Mouse (Mus musculus): Measurements from ENCODE around the gene Smurf1. TPM values are rescaled to one million over a fixed set of nuclear protein-coding genes. Genes with fewer than 3 reads are reported as not detected.

Gene Smurf1
- polyA plus RNA-seq, 1 experiment, result 12.2 TPM

GRCm38 (mm10) chr5:144913923-144914322 is 51.7 kb downstream of the Smurf1 start:
- Histone ChIP-seq H3K4me3 (ENCODE audit: insufficient read depth, low read depth, low read length) (no peak overlapping the region), H3K27ac (replicated peaks; ENCODE audit: low read depth, low read length) (no peak overlapping the region), H3K4me1 (ENCODE audit: control insufficient read depth, insufficient read depth, insufficient read length, low read length) (peaks cover 38% of the 10 kb centered on the region)

- no peak overlapping the region for H3K4me3 ChIP-seq (ENCODE audit: insufficient read depth, low read depth, low read length)
- H3K27ac ChIP-seq (replicated peaks; ENCODE audit: low read depth, low read length), result no peak overlapping the region
- H3K4me1 ChIP-seq (ENCODE audit: control insufficient read depth, insufficient read depth, insufficient read length, low read length), result peaks cover 38% of the 10 kb centered on the region
These were observed 52.3 kb downstream of the Smurf1 start for GRCm38 (mm10) chr5:144913361-144913760.

- Histone ChIP-seq H3K4me1 (ENCODE audit: control insufficient read depth, insufficient read depth, insufficient read length, low read length) (peaks cover 36% of the 10 kb centered on the region), H3K4me3 (ENCODE audit: insufficient read depth, low read depth, low read length) (no peak overlapping the region), H3K27ac (replicated peaks; ENCODE audit: low read depth, low read length) (no peak overlapping the region)
These were observed 52.9 kb downstream of the Smurf1 start for GRCm38 (mm10) chr5:144912519-144913310.

GRCm38 (mm10) chr5:144909521-144909920 is 56.1 kb downstream of the Smurf1 start:
- Histone ChIP-seq H3K27ac (replicated peaks; ENCODE audit: low read depth, low read length) (no peak overlapping the region), H3K4me1 (ENCODE audit: control insufficient read depth, insufficient read depth, insufficient read length, low read length) (peaks cover 38% of the 10 kb centered on the region), H3K4me3 (ENCODE audit: insufficient read depth, low read depth, low read length) (no peak overlapping the region)

DNA sequence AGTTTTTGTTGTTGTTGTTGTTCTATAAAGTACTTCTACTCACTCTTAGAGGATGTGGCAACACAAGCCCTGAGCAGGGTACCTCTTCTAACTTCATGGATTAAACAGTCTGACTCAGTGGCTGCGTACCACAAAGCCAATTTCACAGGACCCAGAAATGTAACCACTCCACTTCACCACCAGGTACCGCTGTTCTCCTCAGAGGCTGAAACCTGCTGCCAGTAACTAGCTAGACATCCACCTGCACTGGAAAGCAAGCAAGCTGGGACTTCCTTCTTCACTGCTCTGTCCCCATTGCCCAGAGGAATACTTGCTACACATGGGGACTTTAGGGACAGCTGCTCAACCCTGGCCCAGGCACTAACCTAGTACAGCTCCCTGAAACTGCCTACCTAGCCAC is 58.1 kb downstream of the Smurf1 start:
- no peak overlapping the region for H3K27ac ChIP-seq (replicated peaks; ENCODE audit: low read depth, low read length)
- H3K4me1 ChIP-seq (ENCODE audit: control insufficient read depth, insufficient read depth, insufficient read length, low read length), result peaks cover 43% of the 10 kb centered on the region
- H3K4me3 ChIP-seq (ENCODE audit: insufficient read depth, low read depth, low read length), result no peak overlapping the region

DNA sequence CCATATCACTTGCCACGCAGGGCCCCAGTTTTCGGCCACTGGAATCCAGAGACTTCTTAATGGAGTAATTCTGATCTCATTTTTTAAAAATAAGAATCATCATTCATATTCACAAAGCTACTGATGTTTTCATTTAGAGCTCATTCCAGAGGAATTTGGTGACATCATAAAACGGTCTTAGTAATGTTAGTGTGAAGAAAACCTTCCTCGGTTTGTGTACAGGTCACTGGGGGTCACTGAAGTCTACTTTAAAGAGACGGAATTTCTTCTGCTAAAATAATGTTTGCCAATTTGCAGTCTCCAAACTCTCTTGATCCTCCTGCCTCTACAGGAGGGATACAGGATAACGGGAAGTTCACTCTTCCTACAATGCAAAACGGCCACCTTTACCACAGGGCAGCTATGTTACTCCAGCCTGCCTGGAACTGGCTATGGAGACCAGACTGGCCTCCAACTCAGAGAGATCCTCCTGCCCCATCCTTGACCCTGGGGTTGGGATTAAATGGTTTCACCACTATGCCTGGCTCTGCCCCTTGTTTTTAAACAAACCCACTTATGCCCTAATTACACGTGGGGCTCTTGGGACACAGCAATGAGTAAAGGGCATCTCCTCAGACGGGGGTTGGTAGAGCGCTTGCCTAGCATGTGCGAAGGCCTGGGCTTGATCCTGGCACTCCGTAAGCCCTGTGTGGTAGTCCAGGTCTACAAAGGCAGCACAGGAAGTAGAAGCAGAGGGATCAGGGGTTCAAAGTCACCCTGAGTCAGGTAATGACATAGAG is 61.1 kb downstream of the Smurf1 start:
- H3K4me3 ChIP-seq (ENCODE audit: insufficient read depth, low read depth, low read length), result no peak overlapping the region
- peak overlapping the region; percentile 68 for H3K27ac ChIP-seq (replicated peaks; ENCODE audit: low read depth, low read length)
- H3K4me1 ChIP-seq (ENCODE audit: control insufficient read depth, insufficient read depth, insufficient read length, low read length), result peaks cover 23% of the 10 kb centered on the region

- peaks cover 23% of the 10 kb centered on the region for H3K4me1 ChIP-seq (ENCODE audit: control insufficient read depth, insufficient read depth, insufficient read length, low read length)
These were observed 63.9 kb downstream of the Smurf1 start for GRCm38 (mm10) chr5:144901791-144902190.

GRCm38 (mm10) chr5:144901035-144901434 is 64.6 kb downstream of the Smurf1 start:
- Histone ChIP-seq H3K4me3 (ENCODE audit: insufficient read depth, low read depth, low read length) (no peak overlapping the region), H3K27ac (replicated peaks; ENCODE audit: low read depth, low read length) (no peak overlapping the region), H3K4me1 (ENCODE audit: control insufficient read depth, insufficient read depth, insufficient read length, low read length) (peaks cover 17% of the 10 kb centered on the region)

More at GRCm38 (mm10) chr5:144901791-144902190, 63.9 kb downstream of the Smurf1 start:
- H3K4me3 ChIP-seq (ENCODE audit: insufficient read depth, low read depth, low read length), result no peak overlapping the region
- H3K27ac ChIP-seq (replicated peaks; ENCODE audit: low read depth, low read length), result no peak overlapping the region

GRCm38 (mm10) chr5:144898448-144899052 is 67.1 kb downstream of the Smurf1 start:
- Histone ChIP-seq H3K4me1 (ENCODE audit: control insufficient read depth, insufficient read depth, insufficient read length, low read length) (0 out of 2 replicates have a peak, but pooled peaks cover 2% of the 10 kb centered on the region), H3K4me3 (ENCODE audit: insufficient read depth, low read depth, low read length) (no peak overlapping the region), H3K27ac (replicated peaks; ENCODE audit: low read depth, low read length) (no peak overlapping the region)

GRCm38 (mm10) chr5:144897881-144898280 is 67.8 kb downstream of the Smurf1 start:
- Histone ChIP-seq H3K27ac (replicated peaks; ENCODE audit: low read depth, low read length) (no peak overlapping the region), H3K4me3 (ENCODE audit: insufficient read depth, low read depth, low read length) (no peak overlapping the region), H3K4me1 (ENCODE audit: control insufficient read depth, insufficient read depth, insufficient read length, low read length) (no peaks in the 10 kb centered on the region)

GRCm38 (mm10) chr5:144891276-144891675 is 74.4 kb downstream of the Smurf1 start:
- Histone ChIP-seq H3K4me3 (ENCODE audit: insufficient read depth, low read depth, low read length) (no peak overlapping the region), H3K4me1 (ENCODE audit: control insufficient read depth, insufficient read depth, insufficient read length, low read length) (no peaks in the 10 kb centered on the region), H3K27ac (replicated peaks; ENCODE audit: low read depth, low read length) (no peak overlapping the region)

GRCm38 (mm10) chr5:144885968-144886650 is 79.5 kb downstream of the Smurf1 start:
- H3K27ac ChIP-seq (replicated peaks; ENCODE audit: low read depth, low read length), result no peak overlapping the region
- H3K4me3 ChIP-seq (ENCODE audit: insufficient read depth, low read depth, low read length), result no peak overlapping the region
- no peaks in the 10 kb centered on the region for H3K4me1 ChIP-seq (ENCODE audit: control insufficient read depth, insufficient read depth, insufficient read length, low read length)

- Histone ChIP-seq H3K27ac (replicated peaks; ENCODE audit: low read depth, low read length) (no peak overlapping the region), H3K4me3 (ENCODE audit: insufficient read depth, low read depth, low read length) (no peak overlapping the region), H3K4me1 (ENCODE audit: control insufficient read depth, insufficient read depth, insufficient read length, low read length) (no peaks in the 10 kb centered on the region)
These were observed 80.9 kb downstream of the Smurf1 start for GRCm38 (mm10) chr5:144884629-144885217.

- no peaks in the 10 kb centered on the region for H3K4me1 ChIP-seq (ENCODE audit: control insufficient read depth, insufficient read depth, insufficient read length, low read length)
- no peak overlapping the region for H3K4me3 ChIP-seq (ENCODE audit: insufficient read depth, low read depth, low read length)
- H3K27ac ChIP-seq (replicated peaks; ENCODE audit: low read depth, low read length), result no peak overlapping the region
These were observed 83.8 kb downstream of the Smurf1 start for GRCm38 (mm10) chr5:144881670-144882399.

Measured in brown adipose tissue, adult 24 weeks (tissue).